Mouse (Mus musculus): ENCODE results near the gene Slc6a17.

Gene Slc6a17

DNA sequence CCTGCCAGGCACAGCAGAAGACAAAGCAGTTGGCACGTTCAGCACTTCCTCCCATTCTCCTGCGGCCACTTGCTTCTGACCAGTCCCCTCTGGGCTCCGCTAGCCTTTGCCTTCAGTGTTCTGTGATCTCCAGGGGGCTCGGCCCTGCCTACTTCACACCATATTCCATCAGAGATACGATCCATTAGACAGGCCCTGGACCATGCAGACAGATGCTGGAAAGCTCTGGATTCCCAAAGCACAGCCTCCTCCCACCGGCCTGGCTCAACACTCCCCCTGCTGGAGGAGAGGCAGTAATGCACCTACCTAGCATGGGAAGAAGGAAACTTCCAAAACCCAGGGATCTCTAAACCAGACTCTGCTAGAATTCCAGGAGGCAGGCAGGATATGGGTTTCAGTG is 45.6 kb downstream of the Slc6a17 start:
- Histone ChIP-seq H3K27me3 (ENCODE audit: insufficient read depth, low read length) (peaks cover 23% of the 10 kb centered on the region), H3K4me3 (replicated peaks; ENCODE audit: low read length) (no peak overlapping the region), H3K36me3 (ENCODE audit: insufficient read depth, low read length) (no peaks in the 10 kb centered on the region), H3K4me1 (replicated peaks; ENCODE audit: low read depth, low read length) (no peaks in the 10 kb centered on the region), H3K9me3 (ENCODE audit: low read length) (no peaks in the 10 kb centered on the region)
- TF ChIP-seq POU5F1 (IDR thresholded peaks at IDR 0.05; ENCODE audit: borderline replicate concordance, low read length) (no peak), CTCF (conservative IDR thresholded peaks at IDR 0.05; ENCODE audit: low read length) (peak; percentile 92)

DNA sequence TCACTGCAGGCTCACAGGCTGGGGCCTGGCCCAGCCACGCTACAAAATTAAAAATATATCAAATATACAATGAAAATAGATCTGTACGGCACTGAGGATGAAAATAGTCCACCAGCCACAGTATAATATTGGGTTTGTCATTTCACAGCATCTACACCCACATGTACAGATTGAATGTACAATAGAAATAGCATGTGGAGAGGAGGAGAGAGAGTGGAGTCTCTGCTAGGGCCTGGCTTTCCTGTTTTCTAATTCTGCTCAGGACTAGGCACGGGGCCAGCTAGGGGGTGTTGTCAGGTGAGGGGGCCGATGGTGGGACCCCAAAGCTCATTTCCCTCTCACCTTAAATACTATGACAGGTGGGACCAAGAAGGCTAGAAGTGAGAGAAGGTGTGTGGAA is 48.8 kb downstream of the Slc6a17 start:
- TF ChIP-seq NANOG (IDR thresholded peaks at IDR 0.05; ENCODE audit: borderline replicate concordance, low read length) (no peak), POU5F1 (IDR thresholded peaks at IDR 0.05; ENCODE audit: borderline replicate concordance, low read length) (no peak), CTCF (conservative IDR thresholded peaks at IDR 0.05; ENCODE audit: low read length) (no peak)

DNA sequence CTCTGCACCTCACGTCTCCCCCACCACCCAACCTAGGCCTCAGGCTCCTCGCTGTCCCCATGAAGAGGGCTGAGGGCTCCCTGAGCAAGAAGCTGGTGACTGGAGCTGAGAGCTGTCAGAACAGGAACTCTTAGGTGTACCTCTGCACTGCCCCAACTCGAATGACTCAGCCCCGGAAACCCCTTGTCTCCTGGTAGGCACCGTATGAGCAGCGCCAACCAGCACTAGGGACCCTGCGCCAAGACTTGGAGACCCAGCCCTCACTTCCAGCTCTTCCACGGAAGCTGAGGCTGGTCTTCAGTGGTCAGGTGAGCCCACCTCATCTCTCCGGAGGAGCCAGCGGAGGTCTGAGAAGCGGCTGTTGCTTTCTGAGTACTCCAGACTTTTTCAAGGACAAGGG is 49.7 kb downstream of the Slc6a17 start:
- no peak for TF ChIP-seq CTCF (conservative IDR thresholded peaks at IDR 0.05; ENCODE audit: low read length)
- no peak for TF ChIP-seq POU5F1 (IDR thresholded peaks at IDR 0.05; ENCODE audit: borderline replicate concordance, low read length)
- TF ChIP-seq NANOG (IDR thresholded peaks at IDR 0.05; ENCODE audit: borderline replicate concordance, low read length), result no peak

More for the DNA sequence above, 48.8 kb downstream of the Slc6a17 start:
- no peaks in the 10 kb centered on the region for H3K9me3 ChIP-seq (ENCODE audit: low read length)
- no peaks in the 10 kb centered on the region for H3K36me3 ChIP-seq (ENCODE audit: insufficient read depth, low read length)
- H3K4me1 ChIP-seq (replicated peaks; ENCODE audit: low read depth, low read length), result no peaks in the 10 kb centered on the region
- H3K4me3 ChIP-seq (replicated peaks; ENCODE audit: low read length), result no peak overlapping the region
- peaks cover 25% of the 10 kb centered on the region for H3K27me3 ChIP-seq (ENCODE audit: insufficient read depth, low read length)

DNA sequence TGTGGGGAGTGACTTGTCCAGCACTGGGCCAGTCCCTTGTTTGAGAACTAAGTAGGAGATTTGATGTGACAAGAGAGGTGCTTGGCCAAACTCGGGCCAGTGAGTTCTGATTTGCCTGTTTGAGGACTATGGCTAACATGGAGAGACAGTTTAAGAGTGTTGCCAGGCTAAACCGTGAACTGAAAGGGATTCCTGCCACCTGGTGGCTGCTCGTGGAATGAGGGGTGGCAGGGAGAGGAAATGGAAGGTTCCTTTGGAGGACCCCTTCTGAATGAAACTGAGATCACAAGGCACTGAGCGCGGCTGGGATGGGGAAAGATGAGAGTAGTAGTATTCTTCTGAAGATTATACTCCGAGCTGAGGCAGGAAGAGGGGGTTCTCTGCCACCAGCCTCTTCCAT is 51.2 kb downstream of the Slc6a17 start:
- no peaks in the 10 kb centered on the region for H3K9me3 ChIP-seq (ENCODE audit: low read length)
- no peak overlapping the region for H3K4me3 ChIP-seq (replicated peaks; ENCODE audit: low read length)
- H3K4me1 ChIP-seq (replicated peaks; ENCODE audit: low read depth, low read length), result no peaks in the 10 kb centered on the region
- TF ChIP-seq POU5F1 (IDR thresholded peaks at IDR 0.05; ENCODE audit: borderline replicate concordance, low read length) (no peak), NANOG (IDR thresholded peaks at IDR 0.05; ENCODE audit: borderline replicate concordance, low read length) (no peak), CTCF (conservative IDR thresholded peaks at IDR 0.05; ENCODE audit: low read length) (peak; percentile 76)
- H3K27me3 ChIP-seq (ENCODE audit: insufficient read depth, low read length), result peaks cover 39% of the 10 kb centered on the region
- H3K36me3 ChIP-seq (ENCODE audit: insufficient read depth, low read length), result no peaks in the 10 kb centered on the region

More for the DNA sequence above, 49.7 kb downstream of the Slc6a17 start:
- Histone ChIP-seq H3K27me3 (ENCODE audit: insufficient read depth, low read length) (peaks cover 33% of the 10 kb centered on the region), H3K4me3 (replicated peaks; ENCODE audit: low read length) (no peak overlapping the region), H3K4me1 (replicated peaks; ENCODE audit: low read depth, low read length) (no peaks in the 10 kb centered on the region), H3K9me3 (ENCODE audit: low read length) (no peaks in the 10 kb centered on the region), H3K36me3 (ENCODE audit: insufficient read depth, low read length) (no peaks in the 10 kb centered on the region)

DNA sequence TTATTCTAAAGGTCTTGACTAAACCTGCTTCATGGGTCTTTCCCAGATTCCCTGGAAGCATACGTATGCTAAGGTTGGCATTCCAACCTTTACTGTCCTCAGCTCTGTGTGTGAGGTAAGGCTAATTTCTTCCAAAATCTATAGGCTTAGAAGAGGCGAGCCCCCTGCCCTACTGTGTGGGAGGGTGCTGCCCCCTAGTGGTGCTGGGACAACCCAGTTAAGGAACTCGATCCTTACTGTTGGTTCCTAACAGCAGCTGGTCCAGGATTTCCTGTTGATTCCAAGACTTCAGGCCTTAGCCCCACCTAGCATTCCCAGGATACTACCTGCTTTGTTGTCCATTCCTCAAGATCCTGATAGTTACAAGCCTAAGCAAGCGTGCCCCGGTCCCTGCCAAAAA is 55.7 kb downstream of the Slc6a17 start:
- H3K9me3 ChIP-seq (ENCODE audit: low read length), result no peaks in the 10 kb centered on the region
- TF ChIP-seq CTCF (conservative IDR thresholded peaks at IDR 0.05; ENCODE audit: low read length) (peak; percentile 84), POU5F1 (IDR thresholded peaks at IDR 0.05; ENCODE audit: borderline replicate concordance, low read length) (no peak)
- no peaks in the 10 kb centered on the region for H3K36me3 ChIP-seq (ENCODE audit: insufficient read depth, low read length)
- no peak overlapping the region for H3K4me3 ChIP-seq (replicated peaks; ENCODE audit: low read length)
- H3K4me1 ChIP-seq (replicated peaks; ENCODE audit: low read depth, low read length), result peaks cover 13% of the 10 kb centered on the region
- H3K27me3 ChIP-seq (ENCODE audit: insufficient read depth, low read length), result peaks cover 65% of the 10 kb centered on the region

DNA sequence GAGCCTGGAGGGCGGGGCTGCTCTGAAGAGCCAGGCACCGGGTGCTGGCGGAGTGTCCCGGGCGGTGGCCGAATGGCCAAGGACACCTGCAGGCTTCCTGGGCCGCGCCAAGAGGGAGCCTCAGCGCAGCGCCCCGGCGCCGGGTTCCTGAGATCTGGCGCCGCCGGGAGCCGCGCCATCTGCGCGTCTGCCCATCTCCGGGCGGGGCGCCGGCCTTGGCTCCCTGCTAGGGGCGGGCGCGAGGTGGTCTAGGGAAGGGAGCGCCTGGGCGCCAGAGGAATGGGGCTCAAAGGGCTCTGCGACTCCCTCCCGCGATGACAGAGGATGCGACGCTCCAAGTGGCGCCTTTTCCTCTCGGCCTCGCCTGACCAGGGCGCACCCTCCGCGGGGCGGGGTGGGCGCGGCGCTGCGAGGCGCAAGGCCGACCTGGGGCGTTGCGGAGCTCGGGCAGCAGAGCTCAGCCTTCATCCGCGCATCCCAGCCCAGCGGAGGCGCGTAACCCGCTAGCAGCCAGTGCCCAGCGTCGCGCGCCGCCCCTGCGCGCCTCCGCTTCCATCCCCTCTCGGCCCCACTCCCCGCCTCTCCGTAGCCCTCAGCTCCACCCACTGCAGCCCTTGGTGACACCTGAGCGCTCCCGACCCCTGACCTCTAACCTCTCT is 57.9 kb downstream of the Slc6a17 start:
- peaks cover 81% of the 10 kb centered on the region for H3K27me3 ChIP-seq (ENCODE audit: insufficient read depth, low read length)
- peaks cover 21% of the 10 kb centered on the region for H3K4me1 ChIP-seq (replicated peaks; ENCODE audit: low read depth, low read length)
- no peak for TF ChIP-seq NANOG (IDR thresholded peaks at IDR 0.05; ENCODE audit: borderline replicate concordance, low read length)
- TF ChIP-seq POU5F1 (IDR thresholded peaks at IDR 0.05; ENCODE audit: borderline replicate concordance, low read length), result no peak
- TF ChIP-seq CTCF (conservative IDR thresholded peaks at IDR 0.05; ENCODE audit: low read length), result no peak
- peak overlapping the region; percentile 88 for H3K4me3 ChIP-seq (replicated peaks; ENCODE audit: low read length)
- no peaks in the 10 kb centered on the region for H3K36me3 ChIP-seq (ENCODE audit: insufficient read depth, low read length)
- no peaks in the 10 kb centered on the region for H3K9me3 ChIP-seq (ENCODE audit: low read length)

DNA sequence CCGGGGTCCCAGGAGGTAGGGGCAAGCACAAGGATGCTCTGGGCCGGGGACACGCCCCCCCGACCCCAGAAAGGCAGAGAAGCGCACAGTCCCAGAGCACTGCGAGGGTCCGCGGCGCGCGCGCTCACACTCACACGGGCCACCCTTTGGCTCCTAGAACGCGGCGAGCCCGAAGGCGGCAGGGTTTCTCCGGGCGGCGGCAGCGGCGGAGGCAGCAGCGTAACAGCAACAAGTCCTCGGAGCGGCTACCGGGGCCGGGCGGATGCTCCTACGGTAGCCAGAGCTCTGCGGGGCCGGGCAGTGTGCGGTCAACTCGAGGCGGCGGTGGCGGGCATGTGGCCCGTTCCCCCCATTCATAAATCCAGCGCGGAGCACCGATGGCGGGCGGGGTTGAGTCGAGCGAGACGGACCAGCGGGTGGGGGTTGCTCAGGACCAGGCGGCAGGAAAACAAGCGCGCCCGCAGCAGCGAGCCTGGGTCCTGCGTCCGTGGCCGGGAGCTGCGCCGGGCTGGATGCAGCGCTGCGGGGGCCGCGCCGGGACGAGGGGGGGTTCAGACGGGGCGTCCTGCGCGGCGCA is 58.5 kb downstream of the Slc6a17 start, which contains the start of gene Kcnc4:
Gene Kcnc4, minus strand, starts transcription at position 357 of the 577 bp plus-strand sequence.
- H3K27me3 ChIP-seq (ENCODE audit: insufficient read depth, low read length), result peaks cover 86% of the 10 kb centered on the region
- H3K4me3 ChIP-seq (replicated peaks; ENCODE audit: low read length), result peak within 1 kb of the TSS; percentile 88
- H3K36me3 ChIP-seq (ENCODE audit: insufficient read depth, low read length), result no peaks in the 10 kb centered on the region
- H3K4me1 ChIP-seq (replicated peaks; ENCODE audit: low read depth, low read length), result peaks cover 21% of the 10 kb centered on the region
- H3K9me3 ChIP-seq (ENCODE audit: low read length), result no peaks in the 10 kb centered on the region
- TF ChIP-seq POU5F1 (IDR thresholded peaks at IDR 0.05; ENCODE audit: borderline replicate concordance, low read length) (no peak), CTCF (conservative IDR thresholded peaks at IDR 0.05; ENCODE audit: low read length) (no peak), NANOG (IDR thresholded peaks at IDR 0.05; ENCODE audit: borderline replicate concordance, low read length) (no peak)

DNA sequence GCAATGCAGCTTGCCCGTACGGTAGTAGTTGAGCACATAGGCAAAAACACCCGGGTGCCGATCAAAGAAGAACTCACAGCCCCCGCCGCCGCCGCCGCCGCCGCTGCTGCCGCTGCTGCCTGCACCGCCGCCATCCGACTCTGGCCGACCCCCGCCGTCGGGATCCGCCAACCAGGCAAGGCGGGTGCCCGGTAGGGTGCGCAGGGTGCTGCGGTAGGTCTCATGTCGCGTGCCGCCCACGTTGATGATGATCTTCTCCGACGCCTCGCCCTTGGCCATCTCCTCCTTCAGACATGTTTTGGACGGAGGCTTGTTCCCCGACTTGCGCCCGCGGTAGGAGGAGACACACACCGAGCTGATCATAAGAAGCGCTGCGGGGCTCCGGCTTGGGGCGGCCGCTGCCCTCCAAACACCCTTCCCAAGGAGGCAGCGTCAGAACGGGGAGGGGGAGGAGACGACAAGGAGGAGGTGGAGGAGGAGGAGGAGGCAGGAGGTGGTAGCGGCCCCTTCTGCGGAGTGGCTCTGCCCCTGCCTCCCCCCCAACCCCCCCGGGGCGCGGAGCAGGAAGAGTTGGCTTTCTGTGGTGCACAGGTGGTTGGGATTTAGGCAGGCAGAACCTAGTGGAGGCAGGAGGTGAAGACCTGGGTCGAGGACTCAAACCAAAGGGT is 59.2 kb downstream of the Slc6a17 start:
- H3K4me1 ChIP-seq (replicated peaks; ENCODE audit: low read depth, low read length), result peaks cover 21% of the 10 kb centered on the region
- peak overlapping the region; percentile 88 for H3K4me3 ChIP-seq (replicated peaks; ENCODE audit: low read length)
- TF ChIP-seq POU5F1 (IDR thresholded peaks at IDR 0.05; ENCODE audit: borderline replicate concordance, low read length) (no peak), NANOG (IDR thresholded peaks at IDR 0.05; ENCODE audit: borderline replicate concordance, low read length) (no peak), CTCF (conservative IDR thresholded peaks at IDR 0.05; ENCODE audit: low read length) (no peak)
- H3K9me3 ChIP-seq (ENCODE audit: low read length), result no peaks in the 10 kb centered on the region
- H3K36me3 ChIP-seq (ENCODE audit: insufficient read depth, low read length), result no peaks in the 10 kb centered on the region
- peaks cover 89% of the 10 kb centered on the region for H3K27me3 ChIP-seq (ENCODE audit: insufficient read depth, low read length)
